Mouse (Mus musculus) embryonic facial prominence, embryonic 14.5 days (tissue): ENCODE measurements around the gene Pgm2l1. TPM values are rescaled to one million over a fixed set of nuclear protein-coding genes. Genes with fewer than 3 reads are reported as not detected.
A peak's percentile ranks its signal among the peaks of the same experiment; 100 is the strongest.

ENCODE experiments used
- ATAC-seq: fragments of 200-750 bp; cut with Nextera tagmentation; 2 replicates; pipeline ENCODE4 v1.8.0; 2017; ENCODE audit warnings: low read depth, moderate number of reproducible peaks, moderate TSS enrichment
- DNase-seq: peaks from one replicate; pipeline ENCODE4 v3.0.0-alpha.2; 2015; ENCODE audit warnings: low spot score
- H3K27ac ChIP-seq: fragments of 300-500 bp; sonication (generic); replicated peaks from 2 replicates; pipeline ENCODE4 v1.5.1; 2014; ENCODE audit warnings: low read depth, mild to moderate bottlenecking, low read length, moderate library complexity
- H3K27me3 ChIP-seq: fragments of 300-500 bp; sonication (generic); replicated peaks from 2 replicates; pipeline ENCODE4 v1.6.1; 2014; ENCODE audit warnings: low read length; ENCODE audit not compliant: control insufficient read depth, insufficient read depth
- H3K36me3 ChIP-seq: fragments of 300-500 bp; sonication (generic); 2 replicates; pipeline ENCODE4 v1.6.1; 2014; ENCODE audit warnings: low read length, mixed read lengths; ENCODE audit not compliant: control insufficient read depth, insufficient read depth
- H3K4me1 ChIP-seq: fragments of 300-500 bp; sonication (generic); 2 replicates; pipeline ENCODE4 v1.6.1; 2014; ENCODE audit warnings: antibody characterized with exemption, low read length; ENCODE audit not compliant: control insufficient read depth, insufficient read depth
- H3K4me2 ChIP-seq: fragments of 300-500 bp; sonication (generic); 2 replicates; pipeline ENCODE4 v1.6.1; 2014; ENCODE audit warnings: low read depth, mild to moderate bottlenecking, low read length, moderate library complexity, mixed read lengths
- H3K4me3 ChIP-seq: fragments of 300-500 bp; sonication (generic); 2 replicates; pipeline ENCODE4 v1.5.1; 2014; ENCODE audit warnings: low read depth, mild to moderate bottlenecking, low read length
- H3K9ac ChIP-seq: fragments of 300-500 bp; sonication (generic); 2 replicates; pipeline ENCODE4 v1.6.1; 2014; ENCODE audit warnings: low read depth, mild to moderate bottlenecking, low read length, moderate library complexity, mixed read lengths
- H3K9me3 ChIP-seq: fragments of 300-500 bp; sonication (generic); 2 replicates; pipeline ENCODE4 v1.6.1; 2016; ENCODE audit warnings: low read length; ENCODE audit not compliant: control insufficient read depth
- WGBS: fragments of 180-500 bp; shearing (Covaris S2); extraction: QIAGEN DNeasy Blood & Tissue Kit; methylation state at CpG from one replicate; pipeline ENCODE4 v1.1.7; 2014; 5-methylcytosine and 5-hydroxymethylcytosine counted together
- polyA plus RNA-seq: library from polyadenylated mRNA; unstranded; fragments of >200 nt; fragmentation: Nextera tagmentation; extraction: Ambion mirVana; gene quantifications from 2 replicates; pipeline ENCODE4 v1.2.1, GENCODE M21; 2014

Pgm2l1 gene
- polyA plus RNA-seq, 1 experiment from 2014 or later, result 3.8 TPM

- Histone ChIP-seq H3K27ac (no peak overlapping the region), H3K27me3 (no peaks in the 10 kb centered on the region), H3K4me3 (no peak overlapping the region), H3K4me1 (no peaks in the 10 kb centered on the region), H3K9ac (no peak overlapping the region), H3K4me2 (no peak overlapping the region), H3K9me3 (no peaks in the 10 kb centered on the region), H3K36me3 (no peaks in the 10 kb centered on the region)
- WGBS, result 94% methylated on average over 8 of the region's 8 CpGs
- DNase-seq (no peak), ATAC-seq (no peak)
These were observed 45.2 kb downstream of the Pgm2l1 start for GRCm38 (mm10) chr7:100272369-100272768.

- Histone ChIP-seq H3K4me3 (no peak overlapping the region), H3K36me3 (no peaks in the 10 kb centered on the region), H3K4me1 (no peaks in the 10 kb centered on the region), H3K9ac (no peak overlapping the region), H3K27ac (no peak overlapping the region), H3K4me2 (no peak overlapping the region), H3K9me3 (no peaks in the 10 kb centered on the region), H3K27me3 (no peaks in the 10 kb centered on the region)
- ATAC-seq (no peak), DNase-seq (peak; percentile 47)
- 56% methylated on average over 6 of the region's 6 CpGs for WGBS
These were observed 47.3 kb downstream of the Pgm2l1 start for GRCm38 (mm10) chr7:100274507-100274906.

GRCm38 (mm10) chr7:100276397-100276796 is 49.2 kb downstream of the Pgm2l1 start:
- 42% methylated on average over 2 of the region's 2 CpGs for WGBS
- Histone ChIP-seq H3K4me2 (no peak overlapping the region), H3K27me3 (no peaks in the 10 kb centered on the region), H3K9ac (no peak overlapping the region), H3K4me3 (no peak overlapping the region), H3K9me3 (no peaks in the 10 kb centered on the region), H3K27ac (no peak overlapping the region), H3K36me3 (no peaks in the 10 kb centered on the region), H3K4me1 (no peaks in the 10 kb centered on the region)
- ATAC-seq (no peak), DNase-seq (no peak)

DNA sequence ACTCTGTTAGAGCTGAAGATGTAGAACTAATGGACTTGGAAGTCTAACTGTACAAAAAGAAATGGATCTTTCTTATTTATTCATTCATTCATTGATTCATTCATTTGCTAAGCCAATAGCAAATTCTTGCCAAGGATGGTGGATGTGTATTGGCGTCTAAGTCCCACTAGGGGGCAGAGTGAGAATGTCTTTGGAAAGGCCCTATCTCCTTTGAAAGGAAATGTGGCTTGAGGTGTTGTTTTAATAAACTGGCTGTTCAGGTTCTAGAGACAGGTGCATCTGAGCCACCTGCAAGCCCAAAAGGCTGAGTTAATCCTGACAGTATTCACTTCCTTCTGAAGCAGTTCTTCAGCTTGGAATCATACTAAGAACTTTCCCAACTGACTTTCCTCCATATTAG is 52.6 kb downstream of the Pgm2l1 start:
- no peaks in the 10 kb centered on the region for H3K27me3 ChIP-seq
- DNase-seq (peak; percentile 84), ATAC-seq (peak; percentile 78; the same call in 1 of the 2 replicates)
- H3K36me3 ChIP-seq, result no peaks in the 10 kb centered on the region
- no peaks in the 10 kb centered on the region for H3K9me3 ChIP-seq
- 0 out of 2 replicates have a peak, but pooled peaks cover 2% of the 10 kb centered on the region for H3K4me1 ChIP-seq
- no peak overlapping the region for H3K4me2 ChIP-seq
- no peak overlapping the region for H3K27ac ChIP-seq
- no peak overlapping the region for H3K4me3 ChIP-seq
- 0% methylated on average over 1 of the region's 1 CpGs for WGBS
- H3K9ac ChIP-seq, result no peak overlapping the region

GRCm38 (mm10) chr7:100281596-100281995 is 54.4 kb downstream of the Pgm2l1 start:
- H3K27ac ChIP-seq, result no peak overlapping the region
- no peak overlapping the region for H3K4me2 ChIP-seq
- DNase-seq, result peak; percentile 33
- no peak for ATAC-seq
- H3K9me3 ChIP-seq, result no peaks in the 10 kb centered on the region
- H3K4me1 ChIP-seq, result peaks cover 9% of the 10 kb centered on the region
- H3K36me3 ChIP-seq, result no peaks in the 10 kb centered on the region
- H3K4me3 ChIP-seq, result no peak overlapping the region
- no peaks in the 10 kb centered on the region for H3K27me3 ChIP-seq
- no peak overlapping the region for H3K9ac ChIP-seq
- 49% methylated on average over 3 of the region's 3 CpGs for WGBS

DNA sequence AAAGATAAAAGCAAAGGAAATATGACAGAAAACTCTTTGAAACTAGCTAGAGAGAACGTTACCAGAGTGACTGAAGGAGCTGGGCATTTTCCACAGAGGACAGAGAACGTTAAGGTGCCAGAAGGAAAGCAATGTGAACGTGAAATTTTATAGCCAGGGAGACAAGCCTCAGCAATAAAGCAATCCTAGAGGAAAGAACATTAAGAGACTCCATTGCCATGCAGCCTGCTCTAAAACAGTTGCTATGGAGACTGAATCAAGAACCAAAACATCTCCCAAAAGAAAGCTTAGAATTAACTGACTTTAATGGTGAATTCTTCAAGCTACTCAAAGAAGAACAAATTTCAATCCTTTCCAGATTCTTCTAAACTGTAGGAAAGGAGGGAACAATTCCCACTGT is 56.1 kb downstream of the Pgm2l1 start:
- H3K4me3 ChIP-seq, result no peak overlapping the region
- ATAC-seq (no peak), DNase-seq (no peak)
- no peak overlapping the region for H3K4me2 ChIP-seq
- no peak overlapping the region; the same call in 1 of the 2 replicates for H3K27ac ChIP-seq
- H3K36me3 ChIP-seq, result no peaks in the 10 kb centered on the region
- 35% methylated on average over 3 of the region's 3 CpGs for WGBS
- no peaks in the 10 kb centered on the region for H3K27me3 ChIP-seq
- H3K4me1 ChIP-seq, result peaks cover 22% of the 10 kb centered on the region
- H3K9me3 ChIP-seq, result no peaks in the 10 kb centered on the region
- no peak overlapping the region for H3K9ac ChIP-seq

DNA sequence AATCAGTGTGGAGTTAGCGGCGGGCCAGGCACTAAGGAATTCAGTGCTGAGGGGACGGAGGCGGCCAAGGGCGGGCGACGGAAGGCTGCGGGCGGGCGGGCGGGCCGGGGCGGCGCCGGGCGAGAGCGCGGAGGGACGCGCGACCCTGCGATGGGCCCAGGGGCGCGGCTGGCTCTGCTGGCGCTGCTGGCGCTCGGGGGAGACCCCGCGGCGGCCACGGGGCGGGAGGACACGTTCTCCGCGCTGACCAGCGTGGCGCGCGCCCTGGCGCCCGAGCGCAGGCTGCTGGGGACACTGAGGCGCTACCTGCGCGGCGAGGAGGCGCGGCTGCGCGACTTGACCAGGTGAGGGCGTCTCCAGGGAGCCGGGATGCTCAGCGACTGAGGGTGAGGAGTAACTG is 58.2 kb downstream of the Pgm2l1 start, which contains the start of gene P4ha3:
TSS of gene P4ha3 (plus strand) at position 138 of the 400 bp plus-strand sequence.
- DNase-seq (peak; percentile 30), ATAC-seq (peak; percentile 14; the same call in 1 of the 2 replicates)
- WGBS, result under 1% methylated on average over 25 of the region's 53 CpGs
- peak within 1 kb of the TSS; percentile 95 for H3K27ac ChIP-seq
- H3K9ac ChIP-seq, result peak within 1 kb of the TSS; percentile 72
- peaks cover 39% of the 10 kb centered on the region for H3K4me1 ChIP-seq
- H3K4me3 ChIP-seq, result peak within 1 kb of the TSS; percentile 55
- no peaks in the 10 kb centered on the region for H3K27me3 ChIP-seq
- H3K4me2 ChIP-seq, result peak within 1 kb of the TSS; percentile 92
- no peaks in the 10 kb centered on the region for H3K9me3 ChIP-seq
- no peaks in the 10 kb centered on the region for H3K36me3 ChIP-seq

- Histone ChIP-seq H3K4me1 (peaks cover 39% of the 10 kb centered on the region), H3K27ac (peak overlapping the region; percentile 95), H3K27me3 (no peaks in the 10 kb centered on the region), H3K4me2 (peak overlapping the region; percentile 92), H3K36me3 (0 out of 2 replicates have a peak, but pooled peaks cover 12% of the 10 kb centered on the region), H3K9me3 (no peaks in the 10 kb centered on the region), H3K9ac (peak overlapping the region; percentile 48), H3K4me3 (peak overlapping the region; percentile 18)
- ATAC-seq (peak; percentile 94), DNase-seq (peak; percentile 98)
- 3% methylated on average over 7 of the region's 7 CpGs for WGBS
These were observed 60.8 kb downstream of the Pgm2l1 start for GRCm38 (mm10) chr7:100287748-100288578.
